Mouse (Mus musculus): ENCODE results near the gene Tas1r3. TPM values are rescaled to one million over a fixed set of nuclear protein-coding genes. Genes with fewer than 3 reads are reported as not detected.

Gene Tas1r3
- polyA plus RNA-seq, 1 experiment, result 1.9 TPM

GRCm38 (mm10) chr4:155903246-155903645 is 40.1 kb upstream of the Tas1r3 start:
- Histone ChIP-seq H3K27ac (ENCODE audit: control insufficient read depth, insufficient read depth, low read depth, low read length) (no peak overlapping the region), H3K36me3 (ENCODE audit: control insufficient read depth, insufficient read depth, low read length) (no peaks in the 10 kb centered on the region), H3K4me1 (ENCODE audit: control insufficient read depth, insufficient read depth, low read length) (no peaks in the 10 kb centered on the region), H3K4me3 (ENCODE audit: control insufficient read depth, low read depth, low read length) (no peak overlapping the region), H3K27me3 (ENCODE audit: control insufficient read depth, insufficient read depth, low read length) (no peaks in the 10 kb centered on the region)
- TF ChIP-seq CTCF (IDR thresholded peaks at IDR 0.05; ENCODE audit: control insufficient read depth, insufficient read depth, insufficient replicate concordance, low read depth, low read length), result no peak
- TF ChIP-seq POLR2A (IDR thresholded peaks at IDR 0.05; ENCODE audit: control insufficient read depth, low read depth, low read length), result no peak

DNA sequence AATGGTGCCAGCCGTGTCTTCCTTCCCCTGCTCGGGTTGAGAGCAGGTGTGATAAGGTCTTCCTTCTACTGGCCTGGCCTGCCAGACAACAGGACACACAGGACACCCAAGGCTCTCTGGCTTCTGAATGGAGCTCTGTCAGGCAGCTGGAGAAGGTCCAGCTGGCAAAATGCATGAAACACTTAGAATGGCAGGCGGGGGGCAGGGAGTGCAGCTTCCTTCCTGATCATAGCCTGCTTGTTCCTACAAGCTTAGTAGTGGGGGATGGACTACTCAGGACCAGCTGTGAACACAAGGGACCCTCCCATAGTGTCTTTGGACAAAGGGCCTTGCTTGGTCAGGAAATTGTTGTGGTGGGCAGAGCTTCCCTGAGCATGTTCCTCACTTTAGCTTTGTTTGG is 38.0 kb upstream of the Tas1r3 start:
- H3K4me3 ChIP-seq (ENCODE audit: control insufficient read depth, low read depth, low read length), result no peak overlapping the region
- TF ChIP-seq CTCF (IDR thresholded peaks at IDR 0.05; ENCODE audit: control insufficient read depth, insufficient read depth, insufficient replicate concordance, low read depth, low read length), result no peak
- TF ChIP-seq POLR2A (IDR thresholded peaks at IDR 0.05; ENCODE audit: control insufficient read depth, low read depth, low read length), result no peak
- H3K27ac ChIP-seq (ENCODE audit: control insufficient read depth, insufficient read depth, low read depth, low read length), result no peak overlapping the region
- H3K36me3 ChIP-seq (ENCODE audit: control insufficient read depth, insufficient read depth, low read length), result no peaks in the 10 kb centered on the region
- H3K27me3 ChIP-seq (ENCODE audit: control insufficient read depth, insufficient read depth, low read length), result no peaks in the 10 kb centered on the region
- no peaks in the 10 kb centered on the region for H3K4me1 ChIP-seq (ENCODE audit: control insufficient read depth, insufficient read depth, low read length)

- peaks cover 3% of the 10 kb centered on the region; the same call in 1 of the 2 replicates for H3K4me1 ChIP-seq (ENCODE audit: control insufficient read depth, insufficient read depth, low read length)
- H3K4me3 ChIP-seq (ENCODE audit: control insufficient read depth, low read depth, low read length), result no peak overlapping the region
- no peak for TF ChIP-seq POLR2A (IDR thresholded peaks at IDR 0.05; ENCODE audit: control insufficient read depth, low read depth, low read length)
- TF ChIP-seq CTCF (IDR thresholded peaks at IDR 0.05; ENCODE audit: control insufficient read depth, insufficient read depth, insufficient replicate concordance, low read depth, low read length), result no peak
- H3K36me3 ChIP-seq (ENCODE audit: control insufficient read depth, insufficient read depth, low read length), result no peaks in the 10 kb centered on the region
- H3K27ac ChIP-seq (ENCODE audit: control insufficient read depth, insufficient read depth, low read depth, low read length), result no peak overlapping the region
- H3K27me3 ChIP-seq (ENCODE audit: control insufficient read depth, insufficient read depth, low read length), result no peaks in the 10 kb centered on the region
These were observed 36.2 kb upstream of the Tas1r3 start for GRCm38 (mm10) chr4:155899355-155899754.

DNA sequence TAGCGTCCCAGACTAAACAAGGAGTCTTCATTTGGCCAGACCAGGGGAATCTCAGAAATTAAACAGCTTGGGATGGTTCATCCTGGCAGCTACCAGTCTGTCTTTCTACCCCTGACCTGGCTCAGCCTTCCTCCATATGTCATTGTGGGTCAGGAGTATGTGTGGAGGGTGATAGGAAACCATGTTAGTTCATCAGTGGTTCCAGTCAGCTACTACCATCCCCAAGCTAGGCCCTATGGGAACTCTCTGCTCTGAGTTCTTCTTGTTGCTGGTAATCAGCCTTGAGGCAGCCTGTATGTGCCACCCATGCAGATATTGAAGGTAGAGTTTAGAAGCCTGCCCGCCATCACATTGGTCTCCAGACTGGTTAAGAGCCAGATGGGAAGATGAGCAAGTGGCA is 35.2 kb upstream of the Tas1r3 start:
- Histone ChIP-seq H3K27me3 (ENCODE audit: control insufficient read depth, insufficient read depth, low read length) (no peaks in the 10 kb centered on the region), H3K4me1 (ENCODE audit: control insufficient read depth, insufficient read depth, low read length) (peaks cover 5% of the 10 kb centered on the region; the same call in 1 of the 2 replicates), H3K4me3 (ENCODE audit: control insufficient read depth, low read depth, low read length) (no peak overlapping the region), H3K36me3 (ENCODE audit: control insufficient read depth, insufficient read depth, low read length) (no peaks in the 10 kb centered on the region), H3K27ac (ENCODE audit: control insufficient read depth, insufficient read depth, low read depth, low read length) (no peak overlapping the region)
- TF ChIP-seq CTCF (IDR thresholded peaks at IDR 0.05; ENCODE audit: control insufficient read depth, insufficient read depth, insufficient replicate concordance, low read depth, low read length), result no peak
- TF ChIP-seq POLR2A (IDR thresholded peaks at IDR 0.05; ENCODE audit: control insufficient read depth, low read depth, low read length), result no peak

- TF ChIP-seq POLR2A (IDR thresholded peaks at IDR 0.05; ENCODE audit: control insufficient read depth, low read depth, low read length), result no peak
- no peak for TF ChIP-seq CTCF (IDR thresholded peaks at IDR 0.05; ENCODE audit: control insufficient read depth, insufficient read depth, insufficient replicate concordance, low read depth, low read length)
- Histone ChIP-seq H3K27ac (ENCODE audit: control insufficient read depth, insufficient read depth, low read depth, low read length) (no peak overlapping the region), H3K36me3 (ENCODE audit: control insufficient read depth, insufficient read depth, low read length) (no peaks in the 10 kb centered on the region), H3K27me3 (ENCODE audit: control insufficient read depth, insufficient read depth, low read length) (no peaks in the 10 kb centered on the region), H3K4me1 (ENCODE audit: control insufficient read depth, insufficient read depth, low read length) (peaks cover 11% of the 10 kb centered on the region), H3K4me3 (ENCODE audit: control insufficient read depth, low read depth, low read length) (no peak overlapping the region)
These were observed 33.3 kb upstream of the Tas1r3 start for GRCm38 (mm10) chr4:155896461-155896860.

GRCm38 (mm10) chr4:155895826-155896225 is 32.7 kb upstream of the Tas1r3 start:
- Histone ChIP-seq H3K27me3 (ENCODE audit: control insufficient read depth, insufficient read depth, low read length) (no peaks in the 10 kb centered on the region), H3K4me3 (ENCODE audit: control insufficient read depth, low read depth, low read length) (no peak overlapping the region), H3K27ac (ENCODE audit: control insufficient read depth, insufficient read depth, low read depth, low read length) (no peak overlapping the region), H3K36me3 (ENCODE audit: control insufficient read depth, insufficient read depth, low read length) (no peaks in the 10 kb centered on the region), H3K4me1 (ENCODE audit: control insufficient read depth, insufficient read depth, low read length) (peaks cover 17% of the 10 kb centered on the region)
- no peak for TF ChIP-seq CTCF (IDR thresholded peaks at IDR 0.05; ENCODE audit: control insufficient read depth, insufficient read depth, insufficient replicate concordance, low read depth, low read length)

DNA sequence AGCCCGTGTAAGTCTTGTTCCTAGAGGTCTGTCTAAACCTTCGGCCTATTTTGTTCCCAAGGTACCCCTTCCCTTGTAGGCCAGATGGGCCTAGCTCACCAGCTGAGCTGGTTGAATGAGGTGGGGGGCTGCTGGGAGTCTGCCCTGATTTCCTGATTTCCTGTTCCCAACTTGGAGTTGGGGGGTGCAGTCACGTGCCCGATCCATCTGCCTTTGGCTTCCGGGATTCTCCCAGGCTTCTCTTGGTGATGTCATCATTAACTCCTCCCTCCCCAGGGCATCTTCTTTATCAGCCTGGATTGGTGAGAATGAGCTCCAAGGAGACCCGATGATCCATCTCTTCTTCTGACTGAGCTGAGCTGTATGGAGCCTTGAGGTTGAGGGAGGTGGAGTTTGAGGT is 32.1 kb upstream of the Tas1r3 start:
- Histone ChIP-seq H3K36me3 (ENCODE audit: control insufficient read depth, insufficient read depth, low read length) (no peaks in the 10 kb centered on the region), H3K4me3 (ENCODE audit: control insufficient read depth, low read depth, low read length) (no peak overlapping the region), H3K4me1 (ENCODE audit: control insufficient read depth, insufficient read depth, low read length) (peaks cover 22% of the 10 kb centered on the region), H3K27me3 (ENCODE audit: control insufficient read depth, insufficient read depth, low read length) (no peaks in the 10 kb centered on the region), H3K27ac (ENCODE audit: control insufficient read depth, insufficient read depth, low read depth, low read length) (peak overlapping the region; percentile 16; the same call in 1 of the 2 replicates)
- TF ChIP-seq CTCF (IDR thresholded peaks at IDR 0.05; ENCODE audit: control insufficient read depth, insufficient read depth, insufficient replicate concordance, low read depth, low read length) (no peak), POLR2A (IDR thresholded peaks at IDR 0.05; ENCODE audit: control insufficient read depth, low read depth, low read length) (no peak)

- H3K36me3 ChIP-seq (ENCODE audit: control insufficient read depth, insufficient read depth, low read length), result no peaks in the 10 kb centered on the region
- TF ChIP-seq POLR2A (IDR thresholded peaks at IDR 0.05; ENCODE audit: control insufficient read depth, low read depth, low read length), result no peak
- no peak for TF ChIP-seq CTCF (IDR thresholded peaks at IDR 0.05; ENCODE audit: control insufficient read depth, insufficient read depth, insufficient replicate concordance, low read depth, low read length)
- no peaks in the 10 kb centered on the region for H3K27me3 ChIP-seq (ENCODE audit: control insufficient read depth, insufficient read depth, low read length)
- H3K4me1 ChIP-seq (ENCODE audit: control insufficient read depth, insufficient read depth, low read length), result peaks cover 22% of the 10 kb centered on the region
- H3K27ac ChIP-seq (ENCODE audit: control insufficient read depth, insufficient read depth, low read depth, low read length), result no peak overlapping the region
- H3K4me3 ChIP-seq (ENCODE audit: control insufficient read depth, low read depth, low read length), result no peak overlapping the region
These were observed 31.2 kb upstream of the Tas1r3 start for GRCm38 (mm10) chr4:155894311-155894881.

Data from testis, adult 2 months (tissue).